In the genomic region with DNA sequence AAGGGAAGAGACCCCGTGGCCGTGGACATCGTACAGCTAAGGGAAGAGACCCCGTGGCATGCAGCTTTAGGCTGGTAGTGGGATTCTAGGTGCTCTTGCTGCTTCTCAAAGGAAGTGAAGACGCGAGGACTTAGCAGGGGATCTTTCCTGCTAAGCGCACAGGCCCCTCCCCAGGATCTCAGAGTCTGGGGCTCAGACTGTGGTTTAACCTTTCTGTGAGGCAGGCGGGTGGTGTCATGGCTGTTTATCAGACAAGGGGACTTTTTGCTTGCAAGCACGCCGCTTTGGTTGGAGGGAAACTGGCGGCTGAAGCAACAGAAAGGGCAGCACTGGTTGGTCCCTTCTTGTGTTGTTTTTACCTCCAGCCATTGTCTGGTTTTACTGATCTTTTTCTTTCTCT, we compare ENCODE assay signal across 8 mouse cellular contexts. TPM values are rescaled to one million over a fixed set of nuclear protein-coding genes. Genes with fewer than 3 reads are reported as not detected.
DNase-seq lines count a peak whose midpoint lies in the region; ATAC-seq and TF ChIP-seq lines count a peak whose summit lies in the region.

No protein-coding gene starts in this region.

- H3K9ac ChIP-seq in forebrain, embryonic 14.5 days (ENCODE audit: low read length), result peak overlapping the region; percentile 13; the same call in 1 of the 2 replicates
- no peak overlapping the region for H3K9ac ChIP-seq in forebrain, embryonic 15.5 days (replicated peaks)
- peak overlapping the region; percentile 11; the same call in 1 of the 2 replicates for H3K9ac ChIP-seq in hindbrain, embryonic 13.5 days

- no peak for TF ChIP-seq CTCF in E14TG2a.4 (conservative IDR thresholded peaks at IDR 0.05; ENCODE audit: low read length)

- no peaks in the 10 kb centered on the region for H3K27me3 ChIP-seq in forebrain, embryonic 14.5 days (replicated peaks; ENCODE audit: control insufficient read depth, insufficient read depth, low read length)
- H3K27me3 ChIP-seq in forebrain, embryonic 15.5 days, result no peaks in the 10 kb centered on the region
- H3K27me3 ChIP-seq in E14TG2a.4 (ENCODE audit: insufficient read depth, low read length), result peaks cover 68% of the 10 kb centered on the region
- H3K27me3 ChIP-seq in hindbrain, embryonic 13.5 days, result no peaks in the 10 kb centered on the region

- 10% methylated on average over 11 of the region's 11 CpGs for WGBS in forebrain, embryonic 14.5 days
- WGBS in forebrain, embryonic 15.5 days, result 17% methylated on average over 11 of the region's 11 CpGs
- 11% methylated on average over 11 of the region's 11 CpGs for WGBS in hindbrain, embryonic 13.5 days

- DNase-seq in forebrain, embryonic 14.5 days (ENCODE audit: low spot score), result no peak
- DNase-seq in naive thymus-derived CD4-positive, alpha-beta T cell, adult 2 months (ENCODE audit: low read depth), result peak; percentile 91
- no peak for DNase-seq in cerebellum, adult 9-10 months
- DNase-seq in Muller cell, postnatal 12 days (ENCODE audit: inconsistent ontology term), result no peak
- DNase-seq in gastrocnemius, adult 18-20 months (ENCODE audit: low spot score), result no peak

- ATAC-seq in forebrain, embryonic 14.5 days, result no peak
- ATAC-seq in forebrain, embryonic 15.5 days (replicated peaks), result no peak
- ATAC-seq in hindbrain, embryonic 13.5 days (ENCODE audit: low FRiP score), result no peak

- no peak overlapping the region for H3K27ac ChIP-seq in forebrain, embryonic 14.5 days (ENCODE audit: low read depth, low read length)
- H3K27ac ChIP-seq in forebrain, embryonic 15.5 days (replicated peaks), result no peak overlapping the region
- H3K27ac ChIP-seq in hindbrain, embryonic 13.5 days, result no peak overlapping the region

- H3K4me2 ChIP-seq in forebrain, embryonic 14.5 days (ENCODE audit: low read length), result 0 out of 2 replicates have a peak overlapping the region, but pooled peaks have one; percentile 20
- H3K4me2 ChIP-seq in forebrain, embryonic 15.5 days (replicated peaks), result no peak overlapping the region
- H3K4me2 ChIP-seq in hindbrain, embryonic 13.5 days, result peak overlapping the region; percentile 33

- H3K36me3 ChIP-seq in forebrain, embryonic 14.5 days (ENCODE audit: control insufficient read depth, insufficient read depth, low read length), result peaks cover 78% of the 10 kb centered on the region
- H3K36me3 ChIP-seq in forebrain, embryonic 15.5 days, result peaks cover 63% of the 10 kb centered on the region
- H3K36me3 ChIP-seq in E14TG2a.4 (ENCODE audit: insufficient read depth, low read length), result no peaks in the 10 kb centered on the region
- H3K36me3 ChIP-seq in hindbrain, embryonic 13.5 days, result peaks cover 86% of the 10 kb centered on the region

- no peak overlapping the region for H3K4me3 ChIP-seq in forebrain, embryonic 14.5 days (ENCODE audit: low read depth, low read length)
- H3K4me3 ChIP-seq in forebrain, embryonic 15.5 days, result no peak overlapping the region
- peak overlapping the region; percentile 46 for H3K4me3 ChIP-seq in E14TG2a.4 (replicated peaks; ENCODE audit: low read length)
- no peak overlapping the region for H3K4me3 ChIP-seq in hindbrain, embryonic 13.5 days

- H3K9me3 ChIP-seq in forebrain, embryonic 14.5 days (replicated peaks; ENCODE audit: control insufficient read depth, low read length), result no peaks in the 10 kb centered on the region
- H3K9me3 ChIP-seq in forebrain, embryonic 15.5 days, result no peaks in the 10 kb centered on the region
- no peaks in the 10 kb centered on the region for H3K9me3 ChIP-seq in E14TG2a.4 (ENCODE audit: low read length)
- H3K9me3 ChIP-seq in hindbrain, embryonic 13.5 days, result no peaks in the 10 kb centered on the region

- H3K4me1 ChIP-seq in forebrain, embryonic 14.5 days (ENCODE audit: control insufficient read depth, insufficient read depth, low read length), result no peaks in the 10 kb centered on the region
- no peaks in the 10 kb centered on the region for H3K4me1 ChIP-seq in forebrain, embryonic 15.5 days
- peaks cover 74% of the 10 kb centered on the region for H3K4me1 ChIP-seq in E14TG2a.4 (replicated peaks; ENCODE audit: low read depth, low read length)
- H3K4me1 ChIP-seq in hindbrain, embryonic 13.5 days (replicated peaks), result peaks cover 13% of the 10 kb centered on the region

RNA-seq across cellular contexts. Expression of a gene that starts 8.8 kb away (rescaled TPM):
- 6.5 and 9.2 TPM in 2 replicates for polyA plus RNA-seq in forebrain, embryonic 14.5 days (2014; fragmentation: Nextera tagmentation; extraction: Ambion mirVana)
- 11.3 TPM in 2 replicates for polyA plus RNA-seq in forebrain, embryonic 15.5 days (2015; fragmentation: Nextera tagmentation; extraction: Ambion mirVana)
- 14.6 and 15.2 TPM in 2 replicates for polyA plus RNA-seq in hindbrain, embryonic 13.5 days (2015; fragmentation: Nextera tagmentation; extraction: Ambion mirVana)
- under 1 TPM; 0.37 to 0.57 TPM for total RNA-seq in gastrocnemius, adult 18-20 months (2021)

RNA-seq across cellular contexts. Expression of a gene that starts 10.5 kb away (rescaled TPM):
- polyA plus RNA-seq in forebrain, embryonic 14.5 days (2014; fragmentation: Nextera tagmentation; extraction: Ambion mirVana), result 522 and 721 TPM in 2 replicates
- polyA plus RNA-seq in forebrain, embryonic 15.5 days (2015; fragmentation: Nextera tagmentation; extraction: Ambion mirVana), result 441 and 472 TPM in 2 replicates
- 482 and 485 TPM in 2 replicates for polyA plus RNA-seq in hindbrain, embryonic 13.5 days (2015; fragmentation: Nextera tagmentation; extraction: Ambion mirVana)
- total RNA-seq in gastrocnemius, adult 18-20 months (2021), result 100 to 1,000 TPM; 345 to 363 TPM

RNA-seq across cellular contexts. Expression of a gene that starts 36.9 kb away (rescaled TPM):
- 9.1 and 9.8 TPM in 2 replicates for polyA plus RNA-seq in forebrain, embryonic 14.5 days (2014; fragmentation: Nextera tagmentation; extraction: Ambion mirVana)
- 12.3 and 12.5 TPM in 2 replicates for polyA plus RNA-seq in forebrain, embryonic 15.5 days (2015; fragmentation: Nextera tagmentation; extraction: Ambion mirVana)
- polyA plus RNA-seq in hindbrain, embryonic 13.5 days (2015; fragmentation: Nextera tagmentation; extraction: Ambion mirVana), result 14.4 and 14.6 TPM in 2 replicates
- total RNA-seq in gastrocnemius, adult 18-20 months (2021), result 10 to 100 TPM; 27.7 to 28.3 TPM

RNA-seq across cellular contexts. Expression of a gene that starts 47.6 kb away (rescaled TPM):
- polyA plus RNA-seq in forebrain, embryonic 14.5 days (2014; fragmentation: Nextera tagmentation; extraction: Ambion mirVana), result 0.17 and 0.40 TPM in 2 replicates
- polyA plus RNA-seq in forebrain, embryonic 15.5 days (2015; fragmentation: Nextera tagmentation; extraction: Ambion mirVana), result 0.42 TPM in 2 replicates
- 3.0 and 3.5 TPM in 2 replicates for polyA plus RNA-seq in hindbrain, embryonic 13.5 days (2015; fragmentation: Nextera tagmentation; extraction: Ambion mirVana)
- total RNA-seq in gastrocnemius, adult 18-20 months (2021), result 1 to 10 TPM; 2.7 TPM

RNA-seq across cellular contexts. Expression of a gene that starts 59.1 kb away (rescaled TPM):
- 89.4 and 98.8 TPM in 2 replicates for polyA plus RNA-seq in forebrain, embryonic 14.5 days (2014; fragmentation: Nextera tagmentation; extraction: Ambion mirVana)
- 116 and 117 TPM in 2 replicates for polyA plus RNA-seq in forebrain, embryonic 15.5 days (2015; fragmentation: Nextera tagmentation; extraction: Ambion mirVana)
- polyA plus RNA-seq in hindbrain, embryonic 13.5 days (2015; fragmentation: Nextera tagmentation; extraction: Ambion mirVana), result 99.1 and 101 TPM in 2 replicates
- total RNA-seq in gastrocnemius, adult 18-20 months (2021), result 10 to 100 TPM; 90.8 to 92.1 TPM
